Mouse (Mus musculus) bone marrow macrophage, adult 2 months (primary cell): ENCODE data around the gene Gm17359.

ENCODE experiments used
- CTCF ChIP-seq: IDR thresholded peaks from 2 replicates; pipeline ENCODE4 v1.5.1; 2012; ENCODE audit warnings: low read depth, mild to moderate bottlenecking, low read length, moderate library complexity
- POLR2A ChIP-seq: IDR thresholded peaks from 2 replicates; pipeline ENCODE4 v1.6.1; 2012; ENCODE audit warnings: mild to moderate bottlenecking, low read depth, low read length, borderline replicate concordance

GRCm38 (mm10) chr3:79436186-79436585 is 99.7 kb downstream of the Gm17359 start:
- no peak for TF ChIP-seq POLR2A
- TF ChIP-seq CTCF: no peak
